Mouse (Mus musculus) cerebellum, adult (tissue): ENCODE results near the gene Ttll3.

Experiments
- ATAC-seq: cut with Nextera tagmentation; 2 replicates; pipeline ENCODE4 v1.9.2; 2017; ENCODE audit warnings: mild to moderate bottlenecking, moderate library complexity, mixed read lengths; ENCODE audit not compliant: insufficient number of reproducible peaks, low FRiP score, low TSS enrichment

Gene Ttll3

GRCm38 (mm10) chr6:113418441-113419198, 29.6 kb downstream of the Ttll3 start:
- peak; percentile 36; the same call in 1 of the 2 replicates for ATAC-seq

- peak; percentile 98 for ATAC-seq
These were observed 30.1 kb downstream of the Ttll3 start, which contains the start of gene Rpusd3 for GRCm38 (mm10) chr6:113419199-113419587. TSS of gene Rpusd3 (minus strand) at chr6:113419340.

GRCm38 (mm10) chr6:113423000-113423399, 33.9 kb downstream of the Ttll3 start:
- ATAC-seq: no peak

- ATAC-seq: no peak
These were observed 35.1 kb downstream of the Ttll3 start for GRCm38 (mm10) chr6:113424187-113424586.

- ATAC-seq: no peak
These were observed 37.6 kb downstream of the Ttll3 start for GRCm38 (mm10) chr6:113426696-113427095.

GRCm38 (mm10) chr6:113427397-113427796, 38.3 kb downstream of the Ttll3 start:
- no peak for ATAC-seq

- ATAC-seq: no peak
These were observed 38.9 kb downstream of the Ttll3 start for GRCm38 (mm10) chr6:113428006-113428405.

GRCm38 (mm10) chr6:113429965-113430364, 40.9 kb downstream of the Ttll3 start:
- ATAC-seq: no peak

- no peak for ATAC-seq
These were observed 41.8 kb downstream of the Ttll3 start for GRCm38 (mm10) chr6:113430846-113431245.

GRCm38 (mm10) chr6:113431801-113432200, 42.7 kb downstream of the Ttll3 start:
- ATAC-seq: no peak

- ATAC-seq: no peak
These were observed 44.6 kb downstream of the Ttll3 start for GRCm38 (mm10) chr6:113433661-113434060.

GRCm38 (mm10) chr6:113434691-113435090, 45.6 kb downstream of the Ttll3 start:
- ATAC-seq: no peak

GRCm38 (mm10) chr6:113435664-113436205, 46.7 kb downstream of the Ttll3 start, which contains the start of gene Cidec:
TSS of gene Cidec (minus strand) at chr6:113435760.
- no peak for ATAC-seq

GRCm38 (mm10) chr6:113437135-113437534, 48.1 kb downstream of the Ttll3 start:
- no peak for ATAC-seq

- no peak for ATAC-seq
These were observed 49.8 kb downstream of the Ttll3 start for GRCm38 (mm10) chr6:113438721-113439430.

- 0 out of 2 replicates have a peak, but pooled peaks have one; percentile 4 for ATAC-seq
These were observed 51.6 kb downstream of the Ttll3 start for GRCm38 (mm10) chr6:113440686-113441085.

- peak; percentile 36; the same call in 1 of the 2 replicates for ATAC-seq
These were observed 52.2 kb downstream of the Ttll3 start for GRCm38 (mm10) chr6:113441147-113441680.

GRCm38 (mm10) chr6:113442087-113442441, 53.0 kb downstream of the Ttll3 start:
- no peak for ATAC-seq

- peak; percentile 89 for ATAC-seq
These were observed 53.5 kb downstream of the Ttll3 start, which contains the start of gene Jagn1 for GRCm38 (mm10) chr6:113442442-113443090. TSS of gene Jagn1 (plus strand) at chr6:113442569.

GRCm38 (mm10) chr6:113443091-113443490, 54.0 kb downstream of the Ttll3 start:
- ATAC-seq: no peak
